Mouse (Mus musculus) ES-E14 (cell line): ENCODE results near the gene Elmod1. TPM values are rescaled to one million over a fixed set of nuclear protein-coding genes. Genes with fewer than 3 reads are reported as not detected.
"Not testable (repeated sequence)": the region's sequence is repeated elsewhere in the genome, so short reads cannot be mapped to it uniquely, and the experiment has no call there.

Experiments used
- DNase-seq: peaks from one replicate; pipeline ENCODE4 v3.0.0-alpha.2; 2013; ENCODE audit warnings: low read depth, low spot score
- H3K27ac ChIP-seq: 2 replicates; pipeline ENCODE4 v1.5.1; 2012; ENCODE audit warnings: low read depth, mild to moderate bottlenecking, low read length, moderate library complexity, mixed read lengths; ENCODE audit not compliant: poor library complexity, insufficient read depth, severe bottlenecking
- H3K36me3 ChIP-seq: 2 replicates; pipeline ENCODE4 v1.6.1; 2012; ENCODE audit warnings: mild to moderate bottlenecking, low read length, moderate library complexity, mixed read lengths; ENCODE audit not compliant: control insufficient read depth, poor library complexity, insufficient read depth, severe bottlenecking
- H3K4me1 ChIP-seq, 2 experiments: fragments of 150-350 bp in 1 of 2; sonication (generic) in 1 of 2; 2 replicates each; pipeline ENCODE4 v1.6.1; 2012; ENCODE audit warnings: low read length in 2 of 2, mild to moderate bottlenecking in 1 of 2, mixed read lengths in 1 of 2; ENCODE audit not compliant: control insufficient read depth in 2 of 2, insufficient read depth in 2 of 2, poor library complexity in 1 of 2
- H3K4me3 ChIP-seq, 2 experiments: fragments of 150-350 bp in 1 of 2; sonication (generic) in 1 of 2; 2 replicates each; pipeline ENCODE4 v1.5.1; 2012; ENCODE audit warnings: low read length in 2 of 2, low read depth in 1 of 2, mild to moderate bottlenecking in 1 of 2, mixed read lengths in 1 of 2; ENCODE audit not compliant: insufficient read depth in 1 of 2, poor library complexity in 1 of 2, severe bottlenecking in 1 of 2
- H3K9ac ChIP-seq: 2 replicates; pipeline ENCODE4 v1.6.1; 2012; ENCODE audit warnings: low read depth, mild to moderate bottlenecking, low read length, mixed read lengths; ENCODE audit not compliant: poor library complexity, insufficient read depth, severe bottlenecking
- H3K9me3 ChIP-seq: fragments of 150-350 bp; sonication (generic); 2 replicates; pipeline ENCODE4 v1.6.1; 2012; ENCODE audit warnings: low read depth, mild to moderate bottlenecking, low read length; ENCODE audit not compliant: control insufficient read depth, insufficient read depth
- CHD2 ChIP-seq: IDR thresholded peaks from 2 replicates; pipeline ENCODE4 v1.6.1; 2014; ENCODE audit warnings: mild to moderate bottlenecking, low read depth, low read length, inconsistent platforms
- HCFC1 ChIP-seq: IDR thresholded peaks from 2 replicates; pipeline ENCODE4 v1.6.1; 2012; ENCODE audit warnings: low read length, inconsistent platforms, borderline replicate concordance; ENCODE audit not compliant: insufficient read depth
- MAFK ChIP-seq: IDR thresholded peaks from 2 replicates; pipeline ENCODE4 v1.6.1; 2014; ENCODE audit warnings: mild to moderate bottlenecking, low read depth, low read length, inconsistent platforms; ENCODE audit not compliant: insufficient read depth
- ZC3H11A ChIP-seq: IDR thresholded peaks from 2 replicates; pipeline ENCODE4 v1.6.1; 2012; ENCODE audit warnings: low read depth, mild to moderate bottlenecking, inconsistent platforms, low read length, borderline replicate concordance
- ZNF384 ChIP-seq: IDR thresholded peaks from 2 replicates; pipeline ENCODE4 v1.6.1; 2012; ENCODE audit warnings: low read depth, low read length, inconsistent platforms
- in situ Hi-C, 2 experiments: fragments of 600-800 bp; cut with MboI; formaldehyde crosslinking; loops; one replicate each; pipeline ENCODE4 v1.15.1; 2025; ENCODE audit warnings: low sequenced_read_pairs in 2 of 2, inconsistent platforms in 1 of 2; ENCODE audit not compliant: unreplicated experiment in 2 of 2
- total RNA-seq: library from RNA; depleted of rRNA; stranded (reverse); fragments of 300-350 nt; gene quantifications from 2 replicates; pipeline ENCODE4 v1.2.3, GENCODE M21; 2012; rRNA removed

The Elmod1 gene
- total RNA-seq: 0.27 TPM in 1 of 2 replicates, not detected in the other

DNA sequence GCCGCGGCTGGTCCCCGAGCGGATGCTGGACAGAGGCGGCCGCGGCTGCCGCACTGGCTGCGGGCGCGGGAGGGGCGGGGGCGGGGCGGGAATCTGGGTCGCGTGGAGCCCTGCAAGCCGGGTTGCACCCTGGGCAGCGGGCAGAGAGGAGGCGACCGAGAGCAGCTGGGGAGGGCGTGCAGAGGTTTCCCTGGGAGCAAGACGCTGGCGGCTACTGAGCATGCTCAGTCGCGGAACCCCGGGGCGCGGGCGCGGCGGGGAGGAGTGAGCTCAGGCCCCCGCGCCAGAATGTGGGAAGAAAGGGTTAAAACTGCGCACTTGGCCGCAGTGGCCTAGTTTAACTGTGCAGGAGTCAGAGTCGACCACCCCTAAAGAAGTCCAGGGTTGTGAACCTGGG, at the start of gene Elmod1:
Gene Elmod1, minus strand, starts transcription at position 180 of the 397 bp plus-strand sequence.
- DNase-seq: peak; percentile 41
- Histone ChIP-seq H3K9ac (peak within 1 kb of the TSS; percentile 10; the same call in 1 of the 2 replicates), H3K4me1 (no peaks in the 10 kb centered on the region), H3K9me3 (no peaks in the 10 kb centered on the region), H3K27ac (no peak within 1 kb of the TSS), H3K36me3 (no peaks in the 10 kb centered on the region), H3K4me3 (peak within 1 kb of the TSS; percentile 55 to 66)
- no peak for TF ChIP-seq MAFK
- TF ChIP-seq HCFC1: no peak
- TF ChIP-seq ZC3H11A: no peak
- no peak for TF ChIP-seq ZNF384
- no peak for TF ChIP-seq CHD2
- in situ Hi-C loops: no loop called here

GRCm38 (mm10) chr9:54022795-54023194, 47.7 kb upstream of the Elmod1 start:
- Histone ChIP-seq H3K9me3 (peaks cover 7% of the 10 kb centered on the region; the same call in 1 of the 2 replicates), H3K4me1 (no peaks in the 10 kb centered on the region), H3K9ac (no peak overlapping the region), H3K4me3 (no peak overlapping the region), H3K27ac (no peak overlapping the region), H3K36me3 (no peaks in the 10 kb centered on the region)
- in situ Hi-C loops: no loop called here
- TF ChIP-seq MAFK: no peak
- no peak for TF ChIP-seq HCFC1
- TF ChIP-seq ZNF384: no peak
- no peak for TF ChIP-seq ZC3H11A
- TF ChIP-seq CHD2: no peak
- DNase-seq: no peak

GRCm38 (mm10) chr9:53994528-53994927, 19.4 kb upstream of the Elmod1 start:
- no peak for DNase-seq
- H3K9ac ChIP-seq: no peak overlapping the region
- TF ChIP-seq ZC3H11A (no peak), MAFK (no peak), HCFC1 (no peak), ZNF384 (no peak), CHD2 (no peak)
- no peak overlapping the region for H3K4me3 ChIP-seq
- H3K4me1 ChIP-seq: peaks cover 0 to 3% of the 10 kb centered on the region in 2 experiments; a peak in 2 of 4 replicates
- no peaks in the 10 kb centered on the region for H3K36me3 ChIP-seq
- no peak overlapping the region for H3K27ac ChIP-seq
- in situ Hi-C loops: loop anchor here (5.0 to 10.0 kb wide), 2 partner anchors 118 to 120 kb away; no protein-coding TSS in a partner anchor
- H3K9me3 ChIP-seq: 0 out of 2 replicates have a peak, but pooled peaks cover 2% of the 10 kb centered on the region

- not testable (repeated sequence) for H3K9ac ChIP-seq, H3K9me3 ChIP-seq, H3K4me1 ChIP-seq, H3K27ac ChIP-seq, H3K36me3 ChIP-seq, H3K4me3 ChIP-seq
- peak; percentile 21 for DNase-seq
- in situ Hi-C loops: loop anchor here (5.0 to 10.0 kb wide), 2 partner anchors 120 to 122 kb away; no protein-coding TSS in a partner anchor
Observed at GRCm38 (mm10) chr9:53992567-53992966, 17.5 kb upstream of the Elmod1 start.

GRCm38 (mm10) chr9:53990921-53991320, 15.8 kb upstream of the Elmod1 start:
- no peak overlapping the region for H3K4me3 ChIP-seq
- DNase-seq: peak; percentile 55
- TF ChIP-seq ZC3H11A (peak; percentile 94), ZNF384 (no peak), HCFC1 (no peak), MAFK (no peak), CHD2 (no peak)
- H3K4me1 ChIP-seq: peaks cover 0 to 3% of the 10 kb centered on the region in 2 experiments; a peak in 2 of 4 replicates
- no peak overlapping the region for H3K9ac ChIP-seq
- H3K27ac ChIP-seq: no peak overlapping the region
- in situ Hi-C loops: loop anchor here (5.0 to 10.0 kb wide), 2 partner anchors 121 to 124 kb away; no protein-coding TSS in a partner anchor
- H3K9me3 ChIP-seq: no peaks in the 10 kb centered on the region
- no peaks in the 10 kb centered on the region for H3K36me3 ChIP-seq
